Mouse (Mus musculus) lung, embryonic 16.5 days (tissue): ENCODE measurements around the gene Fcamr. TPM values are rescaled to one million over a fixed set of nuclear protein-coding genes. Genes with fewer than 3 reads are reported as not detected.
A peak's percentile ranks its signal among the peaks of the same experiment; 100 is the strongest.

Experiments
- ATAC-seq: fragments of 200-750 bp; cut with Nextera tagmentation; 2 replicates; pipeline ENCODE4 v1.8.0; 2017; ENCODE audit warnings: low read depth, mild to moderate bottlenecking, moderate library complexity
- H3K27ac ChIP-seq: fragments of 300-500 bp; sonication (generic); 2 replicates; pipeline ENCODE4 v1.5.1; 2014; ENCODE audit warnings: mild to moderate bottlenecking, control low read depth, low read length
- H3K27me3 ChIP-seq: fragments of 300-500 bp; sonication (generic); 2 replicates; pipeline ENCODE4 v1.6.1; 2014; ENCODE audit warnings: low read depth, low read length, mixed read lengths; ENCODE audit not compliant: control insufficient read depth, insufficient read depth
- H3K36me3 ChIP-seq: fragments of 300-500 bp; sonication (generic); 2 replicates; pipeline ENCODE4 v1.6.1; 2014; ENCODE audit warnings: low read length; ENCODE audit not compliant: control insufficient read depth, insufficient read depth
- H3K4me1 ChIP-seq: fragments of 300-500 bp; sonication (generic); replicated peaks from 2 replicates; pipeline ENCODE4 v1.6.1; 2014; ENCODE audit warnings: low read length, mixed read lengths; ENCODE audit not compliant: control insufficient read depth, insufficient read depth
- H3K4me2 ChIP-seq: fragments of 300-500 bp; sonication (generic); 2 replicates; pipeline ENCODE4 v1.6.1; 2014; ENCODE audit warnings: low read depth, low read length, control low read depth
- H3K4me3 ChIP-seq: fragments of 300-500 bp; sonication (generic); 2 replicates; pipeline ENCODE4 v1.5.1; 2014; ENCODE audit warnings: mild to moderate bottlenecking, low read length, control low read depth
- H3K9ac ChIP-seq: fragments of 300-500 bp; sonication (generic); 2 replicates; pipeline ENCODE4 v1.6.1; 2014; ENCODE audit warnings: low read length, control low read depth
- H3K9me3 ChIP-seq: fragments of 300-500 bp; sonication (generic); 2 replicates; pipeline ENCODE4 v1.6.1; 2016; ENCODE audit warnings: low read length; ENCODE audit not compliant: control insufficient read depth
- WGBS: fragments of 180-500 bp; shearing (Covaris S2); extraction: QIAGEN DNeasy Blood & Tissue Kit; methylation state at CpG from one replicate; pipeline ENCODE4 v1.1.7; 2014; 5-methylcytosine and 5-hydroxymethylcytosine counted together
- polyA plus RNA-seq: library from polyadenylated mRNA; unstranded; fragments of >200 nt; fragmentation: Nextera tagmentation; extraction: Ambion mirVana; gene quantifications from 2 replicates; pipeline ENCODE4 v1.2.1, GENCODE M21; 2015

Fcamr gene
- polyA plus RNA-seq, result 0.11 TPM in 1 of 2 replicates, not detected in the other

- Histone ChIP-seq H3K9me3 (no peaks in the 10 kb centered on the region), H3K27me3 (no peaks in the 10 kb centered on the region), H3K4me3 (no peak within 1 kb of the TSS), H3K4me1 (no peaks in the 10 kb centered on the region), H3K4me2 (no peak within 1 kb of the TSS), H3K36me3 (no peaks in the 10 kb centered on the region), H3K27ac (no peak within 1 kb of the TSS), H3K9ac (no peak within 1 kb of the TSS)
- no peak for ATAC-seq
- WGBS, result 75% methylated on average over 8 of the region's 8 CpGs
Observed at GRCm38 (mm10) chr1:130800602-130801001, at the start of gene Fcamr. TSS of gene Fcamr (plus strand) at chr1:130800902.

GRCm38 (mm10) chr1:130759689-130760088 lies 41.0 kb upstream of the Fcamr start:
- no peaks in the 10 kb centered on the region for H3K27me3 ChIP-seq
- no peak overlapping the region for H3K4me3 ChIP-seq
- no peak overlapping the region for H3K9ac ChIP-seq
- no peak overlapping the region for H3K4me2 ChIP-seq
- peaks cover 16% of the 10 kb centered on the region for H3K4me1 ChIP-seq
- no peaks in the 10 kb centered on the region for H3K36me3 ChIP-seq
- no peak for ATAC-seq
- H3K9me3 ChIP-seq, result no peaks in the 10 kb centered on the region
- H3K27ac ChIP-seq, result no peak overlapping the region
- WGBS, result 40% methylated on average over 9 of the region's 9 CpGs

- Histone ChIP-seq H3K9ac (no peak overlapping the region), H3K27me3 (no peaks in the 10 kb centered on the region), H3K27ac (peak overlapping the region; percentile 19), H3K4me3 (no peak overlapping the region), H3K9me3 (no peaks in the 10 kb centered on the region), H3K36me3 (no peaks in the 10 kb centered on the region), H3K4me1 (peaks cover 16% of the 10 kb centered on the region), H3K4me2 (no peak overlapping the region)
- WGBS, result 43% methylated on average over 1 of the region's 1 CpGs
- no peak for ATAC-seq
Observed at GRCm38 (mm10) chr1:130761597-130761996, 39.1 kb upstream of the Fcamr start.

- Histone ChIP-seq H3K4me2 (no peak overlapping the region), H3K4me1 (peaks cover 16% of the 10 kb centered on the region), H3K4me3 (no peak overlapping the region), H3K27ac (peak overlapping the region; percentile 44), H3K9me3 (no peaks in the 10 kb centered on the region), H3K9ac (no peak overlapping the region), H3K27me3 (no peaks in the 10 kb centered on the region), H3K36me3 (no peaks in the 10 kb centered on the region)
- ATAC-seq, result no peak
- 48% methylated on average over 3 of the region's 3 CpGs for WGBS
Observed at GRCm38 (mm10) chr1:130762045-130762760, 38.5 kb upstream of the Fcamr start.

GRCm38 (mm10) chr1:130764027-130764461 lies 36.7 kb upstream of the Fcamr start:
- Histone ChIP-seq H3K4me1 (peaks cover 16% of the 10 kb centered on the region), H3K4me3 (no peak overlapping the region), H3K27ac (peak overlapping the region; percentile 97), H3K9ac (no peak overlapping the region), H3K4me2 (peak overlapping the region; percentile 16), H3K9me3 (no peaks in the 10 kb centered on the region), H3K36me3 (no peaks in the 10 kb centered on the region), H3K27me3 (no peaks in the 10 kb centered on the region)
- 53% methylated on average over 12 of the region's 12 CpGs for WGBS
- peak; percentile 97 for ATAC-seq

GRCm38 (mm10) chr1:130767066-130767465 lies 33.6 kb upstream of the Fcamr start:
- Histone ChIP-seq H3K4me2 (no peak overlapping the region), H3K27me3 (no peaks in the 10 kb centered on the region), H3K4me3 (no peak overlapping the region), H3K27ac (no peak overlapping the region), H3K9ac (no peak overlapping the region), H3K9me3 (no peaks in the 10 kb centered on the region), H3K36me3 (no peaks in the 10 kb centered on the region), H3K4me1 (peaks cover 11% of the 10 kb centered on the region; the same call in 1 of the 2 replicates)
- ATAC-seq, result no peak
- 72% methylated on average over 5 of the region's 5 CpGs for WGBS

GRCm38 (mm10) chr1:130769925-130770324 lies 30.8 kb upstream of the Fcamr start:
- no peaks in the 10 kb centered on the region for H3K36me3 ChIP-seq
- peak; percentile 45 for ATAC-seq
- peak overlapping the region; percentile 86 for H3K27ac ChIP-seq
- no peak overlapping the region for H3K9ac ChIP-seq
- no peaks in the 10 kb centered on the region for H3K27me3 ChIP-seq
- H3K9me3 ChIP-seq, result no peaks in the 10 kb centered on the region
- 55% methylated on average over 2 of the region's 2 CpGs for WGBS
- H3K4me1 ChIP-seq, result 0 out of 2 replicates have a peak, but pooled peaks cover 3% of the 10 kb centered on the region
- H3K4me2 ChIP-seq, result no peak overlapping the region
- no peak overlapping the region for H3K4me3 ChIP-seq

GRCm38 (mm10) chr1:130770487-130770886 lies 30.2 kb upstream of the Fcamr start:
- peak; percentile 98 for ATAC-seq
- H3K9me3 ChIP-seq, result no peaks in the 10 kb centered on the region
- H3K9ac ChIP-seq, result no peak overlapping the region
- H3K4me1 ChIP-seq, result 0 out of 2 replicates have a peak, but pooled peaks cover 3% of the 10 kb centered on the region
- peak overlapping the region; percentile 86 for H3K27ac ChIP-seq
- H3K4me3 ChIP-seq, result no peak overlapping the region
- H3K27me3 ChIP-seq, result no peaks in the 10 kb centered on the region
- H3K4me2 ChIP-seq, result no peak overlapping the region
- H3K36me3 ChIP-seq, result no peaks in the 10 kb centered on the region
- 57% methylated on average over 4 of the region's 4 CpGs for WGBS

- Histone ChIP-seq H3K27me3 (no peaks in the 10 kb centered on the region), H3K9ac (no peak overlapping the region), H3K4me2 (no peak overlapping the region), H3K9me3 (no peaks in the 10 kb centered on the region), H3K4me1 (0 out of 2 replicates have a peak, but pooled peaks cover 3% of the 10 kb centered on the region), H3K4me3 (no peak overlapping the region), H3K36me3 (no peaks in the 10 kb centered on the region), H3K27ac (peak overlapping the region; percentile 79)
- ATAC-seq, result 0 out of 2 replicates have a peak, but pooled peaks have one; percentile 2
- 65% methylated on average over 3 of the region's 3 CpGs for WGBS
Observed at GRCm38 (mm10) chr1:130770981-130771494, 29.7 kb upstream of the Fcamr start.
